Comparison of ENCODE assay signal across 26 mouse cellular contexts in the genomic region with DNA sequence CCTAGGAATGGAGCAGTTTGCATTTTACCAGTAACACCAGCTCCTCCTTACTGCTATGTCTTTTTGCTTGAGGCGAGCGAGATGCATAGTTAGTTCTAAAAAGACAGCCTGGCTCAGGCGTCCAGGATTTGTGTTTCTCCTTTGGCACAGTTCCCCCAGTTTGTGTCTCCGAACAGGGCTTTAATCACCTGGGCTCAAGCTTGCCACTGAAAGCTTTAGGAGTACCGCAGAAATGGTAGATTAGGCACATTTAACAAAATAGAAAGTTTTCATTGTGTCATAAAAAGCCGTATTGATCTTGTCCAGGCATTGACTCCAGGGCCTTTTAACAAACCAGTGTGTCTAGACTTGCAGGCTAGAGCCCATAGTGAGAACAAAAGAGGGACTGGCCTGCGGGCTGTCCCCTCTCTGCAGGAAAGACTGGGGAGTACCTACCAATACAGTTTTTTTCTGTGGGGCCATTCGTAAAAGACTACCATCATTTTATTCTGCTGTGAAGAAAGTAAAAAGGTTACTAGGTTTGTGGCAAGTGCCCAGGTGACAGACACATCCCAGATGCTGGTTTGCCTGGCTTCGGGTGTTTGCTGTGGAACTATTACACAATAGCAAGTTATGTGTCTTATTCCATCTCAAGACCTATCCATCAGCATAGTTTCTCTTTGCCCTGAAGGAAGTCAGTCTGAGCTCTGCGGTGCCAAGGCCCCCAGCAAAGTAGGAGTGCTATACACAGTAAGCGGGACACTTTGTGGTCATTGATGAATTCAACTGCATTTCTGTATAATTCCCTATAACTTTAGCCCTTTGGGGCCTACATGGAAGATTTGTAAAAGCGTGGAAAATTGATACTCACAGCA.
A peak's percentile ranks its signal among the peaks of the same experiment; 100 is the strongest.
DNase-seq lines count a peak whose midpoint lies in the region; ATAC-seq and TF ChIP-seq lines count a peak whose summit lies in the region.
"Had no signal": no experiment of that assay in that cellular context is flagged by ENCODE, and none has a peak within 500 bp of the region (broad histone marks: within the 10 kb centered on the region; RNA-seq: fewer than 3 reads in every experiment).

No protein-coding gene starts in this region.

- H3K27me3 ChIP-seq in forebrain, embryonic 14.5 days (replicated peaks; ENCODE audit: control insufficient read depth, insufficient read depth, low read length), result no peaks in the 10 kb centered on the region
- no peaks in the 10 kb centered on the region for H3K27me3 ChIP-seq in forebrain, embryonic 15.5 days
- H3K27me3 ChIP-seq in lung, embryonic 14.5 days (ENCODE audit: insufficient read depth, low read length), result no peaks in the 10 kb centered on the region
- no peaks in the 10 kb centered on the region for H3K27me3 ChIP-seq in midbrain, embryonic 11.5 days (ENCODE audit: control insufficient read depth, insufficient read depth, low read length)
- H3K27me3 ChIP-seq: CH12.LX; embryonic facial prominence, embryonic 15.5 days; heart, embryonic 13.5 days; liver, embryonic 13.5 days; megakaryocyte, embryonic 14.5 days; Patski had no signal

- WGBS in forebrain, embryonic 14.5 days, result 27% methylated on average over 12 of the region's 12 CpGs
- 26% methylated on average over 12 of the region's 12 CpGs for WGBS in forebrain, embryonic 15.5 days
- 66% methylated on average over 12 of the region's 12 CpGs for WGBS in lung, embryonic 14.5 days
- WGBS in midbrain, embryonic 11.5 days, result 41% methylated on average over 12 of the region's 12 CpGs

- H3K27ac ChIP-seq in forebrain, embryonic 14.5 days (ENCODE audit: low read depth, low read length), result no peak overlapping the region
- no peak overlapping the region for H3K27ac ChIP-seq in forebrain, embryonic 15.5 days (replicated peaks)
- H3K27ac ChIP-seq in lung, embryonic 14.5 days (ENCODE audit: low read depth), result no peak overlapping the region
- H3K27ac ChIP-seq in midbrain, embryonic 11.5 days (ENCODE audit: low read depth, low read length), result peak overlapping the region; percentile 16
- H3K27ac ChIP-seq: embryonic facial prominence, embryonic 15.5 days; heart, embryonic 13.5 days; liver, embryonic 13.5 days had no signal

- no peak overlapping the region for H3K4me2 ChIP-seq in forebrain, embryonic 14.5 days (ENCODE audit: low read length)
- no peak overlapping the region for H3K4me2 ChIP-seq in forebrain, embryonic 15.5 days (replicated peaks)
- H3K4me2 ChIP-seq in lung, embryonic 14.5 days, result no peak overlapping the region
- no peak overlapping the region for H3K4me2 ChIP-seq in midbrain, embryonic 11.5 days
- H3K4me2 ChIP-seq: embryonic facial prominence, embryonic 15.5 days; heart, embryonic 13.5 days; liver, embryonic 13.5 days had no signal

- no peaks in the 10 kb centered on the region for H3K36me3 ChIP-seq in forebrain, embryonic 14.5 days (ENCODE audit: control insufficient read depth, insufficient read depth, low read length)
- no peaks in the 10 kb centered on the region for H3K36me3 ChIP-seq in forebrain, embryonic 15.5 days
- H3K36me3 ChIP-seq in lung, embryonic 14.5 days (ENCODE audit: insufficient read depth), result no peaks in the 10 kb centered on the region
- no peaks in the 10 kb centered on the region for H3K36me3 ChIP-seq in midbrain, embryonic 11.5 days (ENCODE audit: control insufficient read depth, insufficient read depth, low read length)
- H3K36me3 ChIP-seq: embryonic facial prominence, embryonic 15.5 days; G1E; heart, embryonic 13.5 days; liver, embryonic 13.5 days had no signal

- no peak for TF ChIP-seq CTCF in lung, embryonic 14.5 days (IDR thresholded peaks at IDR 0.05; ENCODE audit: low read depth)

- no peak overlapping the region for H3K9ac ChIP-seq in forebrain, embryonic 14.5 days (ENCODE audit: low read length)
- no peak overlapping the region for H3K9ac ChIP-seq in forebrain, embryonic 15.5 days (replicated peaks)
- H3K9ac ChIP-seq in lung, embryonic 14.5 days, result no peak overlapping the region
- no peak overlapping the region for H3K9ac ChIP-seq in midbrain, embryonic 11.5 days (ENCODE audit: low read length)
- H3K9ac ChIP-seq: embryonic facial prominence, embryonic 15.5 days; heart, embryonic 13.5 days; liver, embryonic 13.5 days had no signal

- H3K4me3 ChIP-seq in forebrain, embryonic 14.5 days (ENCODE audit: low read depth, low read length), result no peak overlapping the region
- H3K4me3 ChIP-seq in forebrain, embryonic 15.5 days, result no peak overlapping the region
- H3K4me3 ChIP-seq in lung, embryonic 14.5 days (ENCODE audit: low read depth, low read length), result no peak overlapping the region
- no peak overlapping the region for H3K4me3 ChIP-seq in midbrain, embryonic 11.5 days (ENCODE audit: low read depth, low read length)
- H3K4me3 ChIP-seq: embryonic facial prominence, embryonic 15.5 days; heart, embryonic 13.5 days; liver, embryonic 13.5 days; megakaryocyte, embryonic 14.5 days had no signal

- H3K9me3 ChIP-seq in forebrain, embryonic 14.5 days (replicated peaks; ENCODE audit: control insufficient read depth, low read length), result no peaks in the 10 kb centered on the region
- H3K9me3 ChIP-seq in forebrain, embryonic 15.5 days, result no peaks in the 10 kb centered on the region
- H3K9me3 ChIP-seq in lung, embryonic 14.5 days (ENCODE audit: low read depth, low read length), result no peaks in the 10 kb centered on the region
- H3K9me3 ChIP-seq in midbrain, embryonic 11.5 days (ENCODE audit: control insufficient read depth, low read length), result no peaks in the 10 kb centered on the region
- H3K9me3 ChIP-seq: embryonic facial prominence, embryonic 15.5 days; G1E; heart, embryonic 13.5 days; liver, embryonic 13.5 days had no signal

- ATAC-seq in forebrain, embryonic 14.5 days, result peak; percentile 42; the same call in 1 of the 2 replicates
- no peak for ATAC-seq in forebrain, embryonic 15.5 days (replicated peaks)
- ATAC-seq in lung, embryonic 14.5 days (ENCODE audit: insufficient read depth), result no peak
- peak; percentile 62; the same call in 1 of the 2 replicates for ATAC-seq in midbrain, embryonic 11.5 days (ENCODE audit: low FRiP score)
- ATAC-seq: intestine, postnatal 0 days; Patski had no signal

- peak; percentile 44 for DNase-seq in forebrain, embryonic 14.5 days (ENCODE audit: low spot score)
- peak; percentile 21 for DNase-seq in lung, embryonic 14.5 days
- DNase-seq in lung, postnatal 14 days, result no peak
- DNase-seq in midbrain, embryonic 11.5 days (ENCODE audit: low spot score, missing footprints), result no peak
- DNase-seq in adrenal gland, postnatal 4 days (ENCODE audit: low spot score in 2 of 2), result no peak
- no peak for DNase-seq in kidney, adult 8-10 months
- DNase-seq: adrenal gland, postnatal 36 days; B cell, adult 2 months; cerebellum, adult 18-20 months; cerebellum, postnatal 36 days; gastrocnemius, postnatal 10 days; heart, adult 18-20 months; heart, postnatal 14 days; kidney, postnatal 4 days; liver, embryonic 13.5 days; lung, adult 2 months; lung, postnatal 36 days; right cerebral cortex, postnatal 14 days had no signal

- H3K4me1 ChIP-seq in forebrain, embryonic 14.5 days (ENCODE audit: control insufficient read depth, insufficient read depth, low read length), result 0 out of 2 replicates have a peak, but pooled peaks cover 6% of the 10 kb centered on the region
- H3K4me1 ChIP-seq in forebrain, embryonic 15.5 days, result peaks cover 8% of the 10 kb centered on the region; the same call in 1 of the 2 replicates
- no peaks in the 10 kb centered on the region for H3K4me1 ChIP-seq in lung, embryonic 14.5 days (ENCODE audit: insufficient read depth)
- peaks cover 7% of the 10 kb centered on the region; the same call in 1 of the 2 replicates for H3K4me1 ChIP-seq in midbrain, embryonic 11.5 days (ENCODE audit: control insufficient read depth, insufficient read depth, low read length)
- H3K4me1 ChIP-seq: embryonic facial prominence, embryonic 15.5 days; liver, embryonic 13.5 days had no signal

Comparison
In these comparisons a context has a peak if more than half of its experiments do, and no peak if none do; other contexts are left out.
1. ATAC-seq: peak in forebrain, embryonic 14.5 days (single experiment) and midbrain, embryonic 11.5 days (single experiment); none in forebrain, embryonic 15.5 days (single experiment) and lung, embryonic 14.5 days (single experiment).
2. DNase-seq: peak in forebrain, embryonic 14.5 days (single experiment) and lung, embryonic 14.5 days (single experiment); none in lung, postnatal 14 days (single experiment), midbrain, embryonic 11.5 days (single experiment), adrenal gland, postnatal 4 days (0 of 2) and kidney, adult 8-10 months (0 of 2).